28 mouse cellular contexts compared by ENCODE assay signal in genomic region chr15:7112227-7112907, GRCm38 (mm10). TPM values are rescaled to one million over a fixed set of nuclear protein-coding genes. Genes with fewer than 3 reads are reported as not detected.
DNase-seq lines count a peak whose midpoint lies in the region; ATAC-seq and TF ChIP-seq lines count a peak whose summit lies in the region.
"Had no signal": no experiment of that assay in that cellular context is flagged by ENCODE, and none has a peak within 500 bp of the region (broad histone marks: within the 10 kb centered on the region; RNA-seq: fewer than 3 reads in every experiment).

No protein-coding gene starts in this region.

- intact Hi-C loops in heart, postnatal 25 days (cut with DNase I): no loop called here

- no peak overlapping the region for H3ac ChIP-seq in C2C12 (ENCODE audit: control insufficient read depth, insufficient read length, low read depth)

- peak; percentile 24 for DNase-seq in embryo, embryonic 10 days (ENCODE audit: low spot score)
- DNase-seq in embryo, embryonic 11 days: no peak
- peak; percentile 66 for DNase-seq in heart, adult 11 months
- no peak for DNase-seq in heart, postnatal 25 days (ENCODE audit: low spot score)
- no peak for DNase-seq in urinary bladder, adult 2 months (ENCODE audit: low spot score)
- no peak for DNase-seq in midbrain, embryonic 14.5 days
- DNase-seq: adrenal gland, adult 2 months; adrenal gland, postnatal 14 days; cerebellum, adult 11 months; cerebellum, adult 2 months; cerebellum, adult 9-11 months; cerebellum, postnatal 25 days; gastrocnemius, postnatal 25 days; heart, postnatal 36 days had no signal

- H3K79me3 ChIP-seq in C2C12 (ENCODE audit: low read depth): no peaks in the 10 kb centered on the region

- H3K4me2 ChIP-seq in limb, embryonic 13.5 days (replicated peaks): no peak overlapping the region
- H3K4me2 ChIP-seq in midbrain, embryonic 14.5 days (ENCODE audit: low read length): no peak overlapping the region
- H3K4me2 ChIP-seq: embryonic facial prominence, embryonic 12.5 days; forebrain, embryonic 13.5 days; heart, embryonic 11.5 days; hindbrain, embryonic 13.5 days; intestine, embryonic 15.5 days had no signal

- no peaks in the 10 kb centered on the region for H3K27me3 ChIP-seq in C2C12 (ENCODE audit: control insufficient read depth, insufficient read depth, insufficient read length)
- H3K27me3 ChIP-seq in limb, embryonic 13.5 days: no peaks in the 10 kb centered on the region
- H3K27me3 ChIP-seq in midbrain, embryonic 14.5 days (ENCODE audit: control insufficient read depth, insufficient read depth, low read length): no peaks in the 10 kb centered on the region
- H3K27me3 ChIP-seq: CH12.LX; embryonic facial prominence, embryonic 12.5 days; forebrain, embryonic 13.5 days; hindbrain, embryonic 13.5 days; intestine, embryonic 15.5 days had no signal

- H3K4me1 ChIP-seq in limb, embryonic 13.5 days: no peaks in the 10 kb centered on the region
- no peaks in the 10 kb centered on the region for H3K4me1 ChIP-seq in midbrain, embryonic 14.5 days (ENCODE audit: control insufficient read depth, insufficient read depth, low read length)
- H3K4me1 ChIP-seq: forebrain, embryonic 10.5 days; forebrain, embryonic 13.5 days; hindbrain, embryonic 13.5 days; intestine, embryonic 15.5 days had no signal

- 0 out of 2 replicates have a peak, but pooled peaks cover 8% of the 10 kb centered on the region for H3K9me3 ChIP-seq in limb, embryonic 13.5 days
- H3K9me3 ChIP-seq in midbrain, embryonic 14.5 days (ENCODE audit: control insufficient read depth, low read length): no peaks in the 10 kb centered on the region
- H3K9me3 ChIP-seq: embryonic facial prominence, embryonic 12.5 days; forebrain, embryonic 10.5 days; forebrain, embryonic 13.5 days; hindbrain, embryonic 10.5 days; hindbrain, embryonic 13.5 days; intestine, embryonic 15.5 days had no signal

- 57% methylated on average over 6 of the region's 6 CpGs for WGBS in limb, embryonic 13.5 days
- 90% methylated on average over 6 of the region's 6 CpGs for WGBS in midbrain, embryonic 14.5 days

- no peak overlapping the region for H3K9ac ChIP-seq in limb, embryonic 13.5 days
- no peak overlapping the region for H3K9ac ChIP-seq in midbrain, embryonic 14.5 days (replicated peaks; ENCODE audit: low read length)
- H3K9ac ChIP-seq: embryonic facial prominence, embryonic 12.5 days; forebrain, embryonic 13.5 days; hindbrain, embryonic 13.5 days; intestine, embryonic 15.5 days had no signal

- no peak overlapping the region for H3K27ac ChIP-seq in limb, embryonic 13.5 days
- no peak overlapping the region for H3K27ac ChIP-seq in midbrain, embryonic 14.5 days (replicated peaks; ENCODE audit: low read depth, low read length)
- H3K27ac ChIP-seq: embryonic facial prominence, embryonic 12.5 days; forebrain, embryonic 10.5 days; forebrain, embryonic 13.5 days; hindbrain, embryonic 10.5 days; hindbrain, embryonic 13.5 days; intestine, embryonic 15.5 days had no signal

- TF ChIP-seq CTCF in C2C12 (IDR thresholded peaks at IDR 0.05; ENCODE audit: control insufficient read depth, insufficient read depth, insufficient read length): no peak

- no peaks in the 10 kb centered on the region for H3K79me2 ChIP-seq in C2C12 (ENCODE audit: control insufficient read depth, insufficient read depth)

- H3K36me3 ChIP-seq in C2C12 (ENCODE audit: control insufficient read depth, insufficient read depth): no peaks in the 10 kb centered on the region
- H3K36me3 ChIP-seq in limb, embryonic 13.5 days: no peaks in the 10 kb centered on the region
- no peaks in the 10 kb centered on the region for H3K36me3 ChIP-seq in midbrain, embryonic 14.5 days (ENCODE audit: control insufficient read depth, insufficient read depth, low read length)
- H3K36me3 ChIP-seq: embryonic facial prominence, embryonic 12.5 days; forebrain, embryonic 10.5 days; hindbrain, embryonic 10.5 days; hindbrain, embryonic 13.5 days; intestine, embryonic 15.5 days had no signal

- peak; percentile 67 for ATAC-seq in limb, embryonic 13.5 days (ENCODE audit: low FRiP score, low read depth)
- no peak for ATAC-seq in midbrain, embryonic 14.5 days (ENCODE audit: low FRiP score, low TSS enrichment)
- ATAC-seq: forebrain, embryonic 13.5 days; forebrain, embryonic 16.5 days; hindbrain, embryonic 16.5 days; intestine, embryonic 15.5 days had no signal

- no peak overlapping the region for H3K4me3 ChIP-seq in C2C12 (ENCODE audit: insufficient read depth, poor library complexity, severe bottlenecking)
- H3K4me3 ChIP-seq in limb, embryonic 13.5 days: no peak overlapping the region
- no peak overlapping the region for H3K4me3 ChIP-seq in midbrain, embryonic 14.5 days (replicated peaks; ENCODE audit: low read depth, low read length)
- H3K4me3 ChIP-seq: embryonic facial prominence, embryonic 12.5 days; erythroblast, embryonic 14.5 days; forebrain, embryonic 10.5 days; forebrain, embryonic 13.5 days; hindbrain, embryonic 10.5 days; hindbrain, embryonic 13.5 days; intestine, embryonic 15.5 days had no signal

TF ChIP-seq in C2C12, 6 proteins besides CTCF, POLR2A, EP300 and RAD21:
- peak; percentile 89 for TF ChIP-seq MYOD1 (IDR thresholded peaks at IDR 0.05; ENCODE audit: control insufficient read depth, insufficient read length, low read depth)
- no peak for TF ChIP-seq USF1 (IDR thresholded peaks at IDR 0.05; ENCODE audit: low read depth)

RNA-seq across cellular contexts. Expression of gene Lifr, which starts 22.0 kb away (rescaled TPM):
- 10 to 100 TPM; 53.8 to 63.4 TPM for total RNA-seq in heart, postnatal 25 days (2021)
- polyA plus RNA-seq in C2C12 (2012; fragmentation: generic; extraction: Trizol): 15.2 TPM
- 15.3 and 17.5 TPM in 2 replicates for polyA plus RNA-seq in limb, embryonic 13.5 days (2015; fragmentation: Nextera tagmentation; extraction: Ambion mirVana)
- polyA plus RNA-seq in urinary bladder, adult 2 months (2012; rRNA removed): 13.2 and 19.8 TPM in 2 replicates
- polyA plus RNA-seq in midbrain, embryonic 14.5 days (2014; fragmentation: Nextera tagmentation; extraction: Ambion mirVana): 11.8 and 17.5 TPM in 2 replicates
- total RNA-seq: MEL had no signal
- polyA plus RNA-seq: erythroblast, embryonic 14.5 days had no signal

Comparison
In these comparisons a context has a peak if more than half of its experiments do, and no peak if none do; other contexts are left out.
1. DNase-seq: peak in embryo, embryonic 10 days (single experiment) and heart, adult 11 months (single experiment); none in embryo, embryonic 11 days (single experiment), heart, postnatal 25 days (single experiment), urinary bladder, adult 2 months (single experiment) and midbrain, embryonic 14.5 days (single experiment).